Mouse (Mus musculus): ENCODE measurements at regions not wholly inside any gene's neighbourhood (a gene's known extent, or its start where the extent isn't known, plus 50 kb on each side); places are given as distances from the start of the nearest gene placed in this dataset.
"Not testable (repeated sequence)": the region's sequence is repeated elsewhere in the genome, so short reads cannot be mapped to it uniquely, and the experiment has no call there.

DNA sequence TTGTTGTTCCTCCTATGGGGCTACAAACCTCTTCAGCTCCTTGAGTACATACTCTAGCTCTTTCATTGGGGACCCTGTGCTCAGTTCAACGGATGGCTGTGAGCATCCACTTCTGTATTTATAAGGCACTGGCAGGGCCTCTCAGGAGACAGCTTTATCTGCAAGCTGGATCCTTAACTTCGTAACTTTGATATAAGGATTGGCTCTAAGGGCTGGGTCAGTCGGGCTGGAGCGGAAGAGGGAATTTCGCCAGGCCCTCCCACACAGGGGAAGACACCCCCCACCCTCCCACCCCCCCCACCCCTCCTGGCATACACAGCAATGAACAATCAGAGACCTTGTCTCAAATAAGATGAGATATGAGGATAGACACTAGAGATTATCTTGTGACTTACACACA lies 304.3 kb upstream of the Chordc1 start:
- Histone ChIP-seq H3K4me3 (ENCODE audit: low read depth, low read length) (no peak overlapping the region), H3K36me3 (ENCODE audit: control insufficient read depth, insufficient read depth, low read length) (no peaks in the 10 kb centered on the region), H3K4me2 (ENCODE audit: low read length) (no peak overlapping the region), H3K4me1 (ENCODE audit: control insufficient read depth, insufficient read depth, low read length) (no peaks in the 10 kb centered on the region), H3K9ac (ENCODE audit: low read depth, low read length) (no peak overlapping the region), H3K9me3 (replicated peaks; ENCODE audit: control insufficient read depth, low read length, poor library complexity, severe bottlenecking) (no peaks in the 10 kb centered on the region), H3K27ac (ENCODE audit: low read length) (no peak overlapping the region), H3K27me3 (ENCODE audit: control insufficient read depth, insufficient read depth, low read depth, low read length) (no peaks in the 10 kb centered on the region)
- 88% methylated on average over 5 of the region's 5 CpGs for WGBS
- ATAC-seq = no peak

DNA sequence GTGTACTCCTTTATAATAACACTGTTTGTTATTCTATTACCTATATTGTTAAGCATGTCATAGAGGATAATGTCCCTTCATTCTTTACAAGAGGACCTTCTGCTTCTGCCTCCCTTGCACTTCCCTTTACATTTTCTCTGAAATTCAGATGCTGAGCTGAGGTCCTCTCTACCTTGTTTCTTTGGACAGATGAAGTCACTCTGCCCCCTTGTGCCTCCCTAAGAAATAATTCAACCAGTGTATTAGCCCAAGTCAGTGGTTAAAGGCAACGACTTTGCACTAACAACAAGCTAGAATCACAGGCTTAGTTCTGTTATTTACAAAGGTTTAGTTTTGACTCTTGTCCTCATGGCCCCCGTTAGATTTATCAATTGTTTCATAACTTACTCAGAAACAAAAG lies 289.4 kb upstream of the Chordc1 start:
- ATAC-seq = peak; percentile 82
- H3K4me2 ChIP-seq (ENCODE audit: low read length) = no peak overlapping the region
- no peak overlapping the region for H3K9ac ChIP-seq (ENCODE audit: low read depth, low read length)
- H3K9me3 ChIP-seq (replicated peaks; ENCODE audit: control insufficient read depth, low read length, poor library complexity, severe bottlenecking) = no peaks in the 10 kb centered on the region
- 47% methylated on average over 2 of the region's 2 CpGs for WGBS
- no peaks in the 10 kb centered on the region for H3K4me1 ChIP-seq (ENCODE audit: control insufficient read depth, insufficient read depth, low read length)
- no peaks in the 10 kb centered on the region for H3K27me3 ChIP-seq (ENCODE audit: control insufficient read depth, insufficient read depth, low read depth, low read length)
- no peaks in the 10 kb centered on the region for H3K36me3 ChIP-seq (ENCODE audit: control insufficient read depth, insufficient read depth, low read length)
- no peak overlapping the region for H3K4me3 ChIP-seq (ENCODE audit: low read depth, low read length)
- H3K27ac ChIP-seq (ENCODE audit: low read length) = no peak overlapping the region

DNA sequence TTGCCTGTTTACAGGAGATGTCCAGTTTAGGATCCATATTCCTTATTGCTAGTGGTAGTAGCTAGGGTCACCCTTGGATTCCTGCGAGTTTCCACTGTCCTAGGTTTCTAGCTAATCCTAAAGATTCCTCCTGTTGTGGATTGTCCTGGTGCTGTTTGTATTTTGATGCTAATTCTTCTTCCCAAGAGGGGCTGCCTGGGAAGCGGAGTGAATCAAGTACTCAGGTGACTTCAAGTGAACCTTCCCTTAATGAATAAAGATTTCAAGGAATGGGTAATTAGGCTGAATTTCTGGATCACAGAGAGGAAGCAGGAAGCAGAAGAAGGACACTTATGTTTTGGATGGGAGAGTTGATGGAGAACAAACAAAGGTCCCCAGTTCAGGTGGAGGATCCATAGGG lies 250.6 kb upstream of the Chordc1 start:
- Histone ChIP-seq H3K36me3 (ENCODE audit: control insufficient read depth, insufficient read depth, low read length) (no peaks in the 10 kb centered on the region), H3K9me3 (replicated peaks; ENCODE audit: control insufficient read depth, low read length, poor library complexity, severe bottlenecking) (no peaks in the 10 kb centered on the region), H3K27me3 (ENCODE audit: control insufficient read depth, insufficient read depth, low read depth, low read length) (no peaks in the 10 kb centered on the region), H3K4me1 (ENCODE audit: control insufficient read depth, insufficient read depth, low read length) (no peaks in the 10 kb centered on the region), H3K9ac (ENCODE audit: low read depth, low read length) (no peak overlapping the region), H3K27ac (ENCODE audit: low read length) (no peak overlapping the region), H3K4me2 (ENCODE audit: low read length) (no peak overlapping the region), H3K4me3 (ENCODE audit: low read depth, low read length) (no peak overlapping the region)
- no peak for ATAC-seq
- 55% methylated on average over 2 of the region's 2 CpGs for WGBS

DNA sequence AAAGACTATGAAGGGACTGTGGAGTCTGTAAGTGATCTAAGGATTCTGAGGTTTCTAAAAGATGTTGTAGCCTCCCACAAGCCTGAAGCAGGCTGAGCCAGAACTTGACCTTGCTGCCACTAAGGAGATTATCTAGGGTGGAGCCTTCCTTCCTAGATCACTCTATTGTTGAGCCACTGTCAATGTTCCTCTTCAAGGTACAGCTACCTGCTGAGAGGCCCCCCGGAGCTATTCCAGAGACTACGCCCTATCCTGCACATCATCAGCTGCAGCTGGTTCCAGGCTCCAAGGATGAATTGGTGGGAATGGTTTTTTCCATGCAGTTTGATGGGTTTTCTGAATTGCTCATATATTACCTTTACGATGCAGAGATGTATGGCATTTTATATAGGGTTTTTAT lies 249.3 kb upstream of the Chordc1 start:
- H3K4me1 ChIP-seq (ENCODE audit: control insufficient read depth, insufficient read depth, low read length); H3K4me3 ChIP-seq (ENCODE audit: low read depth, low read length); H3K27me3 ChIP-seq (ENCODE audit: control insufficient read depth, insufficient read depth, low read depth, low read length); H3K9me3 ChIP-seq (replicated peaks; ENCODE audit: control insufficient read depth, low read length, poor library complexity, severe bottlenecking); H3K9ac ChIP-seq (ENCODE audit: low read depth, low read length); ATAC-seq; H3K4me2 ChIP-seq (ENCODE audit: low read length); H3K27ac ChIP-seq (ENCODE audit: low read length); H3K36me3 ChIP-seq (ENCODE audit: control insufficient read depth, insufficient read depth, low read length): not testable (repeated sequence)
- WGBS = 89% methylated on average over 3 of the region's 3 CpGs

DNA sequence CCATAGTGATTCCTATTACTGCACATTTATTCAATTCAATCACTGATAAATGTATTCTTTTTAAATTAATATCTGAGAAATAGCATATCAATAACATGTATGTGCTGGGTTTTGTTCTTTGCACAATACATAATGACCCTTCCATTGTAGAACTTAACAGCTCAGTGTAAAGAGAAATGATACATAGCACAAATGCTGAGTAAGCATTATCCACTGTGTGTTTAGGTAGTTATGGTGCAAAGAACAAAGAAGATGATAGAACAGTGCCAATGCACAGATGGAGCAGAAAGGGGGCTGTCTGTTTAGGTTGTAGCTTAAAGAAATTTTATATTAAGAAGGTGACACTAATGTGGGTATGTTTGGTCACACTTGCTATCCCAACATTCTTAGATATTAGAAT lies 215.0 kb upstream of the Chordc1 start:
- no peak overlapping the region for H3K9ac ChIP-seq (ENCODE audit: low read depth, low read length)
- no peak for ATAC-seq
- H3K4me2 ChIP-seq (ENCODE audit: low read length) = no peak overlapping the region
- H3K9me3 ChIP-seq (replicated peaks; ENCODE audit: control insufficient read depth, low read length, poor library complexity, severe bottlenecking) = no peaks in the 10 kb centered on the region
- no peak overlapping the region for H3K27ac ChIP-seq (ENCODE audit: low read length)
- no peak overlapping the region for H3K4me3 ChIP-seq (ENCODE audit: low read depth, low read length)
- H3K36me3 ChIP-seq (ENCODE audit: control insufficient read depth, insufficient read depth, low read length) = no peaks in the 10 kb centered on the region
- H3K4me1 ChIP-seq (ENCODE audit: control insufficient read depth, insufficient read depth, low read length) = no peaks in the 10 kb centered on the region
- H3K27me3 ChIP-seq (ENCODE audit: control insufficient read depth, insufficient read depth, low read depth, low read length) = no peaks in the 10 kb centered on the region

DNA sequence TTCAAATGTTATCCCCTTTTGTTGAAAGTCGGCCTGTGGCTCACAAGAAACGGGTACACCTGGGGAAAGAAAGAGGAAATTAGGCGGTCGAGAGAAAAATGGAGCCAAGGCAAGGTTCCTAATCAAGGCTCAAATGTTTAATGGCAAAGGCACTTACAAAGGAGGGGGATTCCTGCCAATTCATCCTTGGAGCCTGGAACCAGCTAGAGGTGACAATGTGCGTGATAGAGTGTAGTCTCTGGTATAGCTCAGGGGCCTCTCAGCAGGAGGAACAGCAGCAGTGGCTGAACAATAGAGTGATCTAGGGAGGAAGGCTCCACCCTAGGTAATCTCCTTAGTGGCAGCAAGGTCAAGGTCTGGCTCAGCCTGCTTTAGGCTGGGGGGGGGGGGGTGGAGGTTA lies 213.5 kb upstream of the Chordc1 start:
- not testable (repeated sequence) for H3K4me3 ChIP-seq (ENCODE audit: low read depth, low read length); H3K9ac ChIP-seq (ENCODE audit: low read depth, low read length); H3K27ac ChIP-seq (ENCODE audit: low read length); H3K9me3 ChIP-seq (replicated peaks; ENCODE audit: control insufficient read depth, low read length, poor library complexity, severe bottlenecking); H3K27me3 ChIP-seq (ENCODE audit: control insufficient read depth, insufficient read depth, low read depth, low read length); H3K4me1 ChIP-seq (ENCODE audit: control insufficient read depth, insufficient read depth, low read length); H3K36me3 ChIP-seq (ENCODE audit: control insufficient read depth, insufficient read depth, low read length); ATAC-seq; H3K4me2 ChIP-seq (ENCODE audit: low read length)
- 81% methylated on average over 5 of the region's 5 CpGs for WGBS

DNA sequence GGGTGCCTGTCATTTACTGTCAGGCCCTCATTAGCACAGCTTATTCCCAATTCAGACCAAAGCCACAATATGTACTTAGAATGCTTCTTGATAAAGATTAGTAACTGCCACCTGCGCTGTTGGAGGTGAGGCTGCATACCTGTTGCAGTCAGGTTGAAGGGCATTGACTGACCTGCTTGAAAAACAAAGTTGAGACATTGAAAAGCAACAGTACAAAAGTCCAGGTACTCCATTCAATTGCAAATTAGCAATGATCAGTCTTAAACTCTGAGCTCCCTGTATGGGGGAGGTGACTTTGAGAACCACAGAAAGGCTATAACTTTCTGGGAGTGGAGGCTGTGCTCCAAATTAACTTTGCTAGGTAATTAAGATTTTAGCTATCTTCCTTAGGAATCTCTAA lies 212.8 kb upstream of the Chordc1 start:
- not testable (repeated sequence) for H3K4me1 ChIP-seq (ENCODE audit: control insufficient read depth, insufficient read depth, low read length); H3K27ac ChIP-seq (ENCODE audit: low read length); H3K27me3 ChIP-seq (ENCODE audit: control insufficient read depth, insufficient read depth, low read depth, low read length); H3K36me3 ChIP-seq (ENCODE audit: control insufficient read depth, insufficient read depth, low read length); ATAC-seq; H3K4me2 ChIP-seq (ENCODE audit: low read length); H3K9ac ChIP-seq (ENCODE audit: low read depth, low read length); H3K9me3 ChIP-seq (replicated peaks; ENCODE audit: control insufficient read depth, low read length, poor library complexity, severe bottlenecking); H3K4me3 ChIP-seq (ENCODE audit: low read depth, low read length)
- WGBS = 94% methylated on average over 1 of the region's 1 CpGs
